Mouse (Mus musculus): ENCODE data around the gene Ube2e1. TPM values are rescaled to one million over a fixed set of nuclear protein-coding genes. Genes with fewer than 3 reads are reported as not detected.
"Not testable (repeated sequence)": the region's sequence is repeated elsewhere in the genome, so short reads cannot be mapped to it uniquely, and the experiment has no call there.

The Ube2e1 gene
- polyA plus RNA-seq, 1 experiment from 2014 or later: 213 TPM

- peaks cover 4% of the 10 kb centered on the region; the same call in 1 of the 2 replicates for H3K4me1 ChIP-seq
- no peaks in the 10 kb centered on the region for H3K27me3 ChIP-seq (replicated peaks)
- peak within 1 kb of the TSS; percentile 98 for H3K4me3 ChIP-seq (replicated peaks)
- no peaks in the 10 kb centered on the region for H3K9me3 ChIP-seq (replicated peaks)
- peak within 1 kb of the TSS; percentile 88 for H3K27ac ChIP-seq (replicated peaks)
- peak; percentile 93 for ATAC-seq (ENCODE audit: low FRiP score)
- no peaks in the 10 kb centered on the region for H3K36me3 ChIP-seq
- peak within 1 kb of the TSS; percentile 74 for H3K4me2 ChIP-seq
- H3K9ac ChIP-seq (replicated peaks): peak within 1 kb of the TSS; percentile 69
- under 1% methylated on average over 50 of the region's 66 CpGs for WGBS
Observed at GRCm38 (mm10) chr14:18238750-18239731, 92.6 kb downstream of the Ube2e1 start, which contains the start of gene Nr1d2. Gene Nr1d2 (minus strand): TSS chr14:18239127.

GRCm38 (mm10) chr14:18238131-18238749, 93.4 kb downstream of the Ube2e1 start:
- Histone ChIP-seq H3K36me3 (no peaks in the 10 kb centered on the region), H3K4me2 (peak overlapping the region; percentile 74), H3K27me3 (replicated peaks) (no peaks in the 10 kb centered on the region), H3K4me3 (replicated peaks) (peak overlapping the region; percentile 98), H3K9ac (replicated peaks) (peak overlapping the region; percentile 69), H3K9me3 (replicated peaks) (no peaks in the 10 kb centered on the region), H3K4me1 (peaks cover 4% of the 10 kb centered on the region; the same call in 1 of the 2 replicates), H3K27ac (replicated peaks) (peak overlapping the region; percentile 88)
- peak; percentile 96 for ATAC-seq (ENCODE audit: low FRiP score)
- WGBS: 0% methylated on average over 58 of the region's 71 CpGs

GRCm38 (mm10) chr14:18237381-18237780, 94.3 kb downstream of the Ube2e1 start:
- peak overlapping the region; percentile 74 for H3K4me2 ChIP-seq
- WGBS: 71% methylated on average over 4 of the region's 4 CpGs

GRCm38 (mm10) chr14:18236496-18237235, 95.0 kb downstream of the Ube2e1 start:
- not testable (repeated sequence) for H3K9ac ChIP-seq (replicated peaks); H3K9me3 ChIP-seq (replicated peaks); H3K4me1 ChIP-seq; H3K27me3 ChIP-seq (replicated peaks); ATAC-seq (ENCODE audit: low FRiP score); H3K4me3 ChIP-seq (replicated peaks); H3K27ac ChIP-seq (replicated peaks); H3K36me3 ChIP-seq; H3K4me2 ChIP-seq
- 82% methylated on average over 2 of the region's 2 CpGs for WGBS

More at GRCm38 (mm10) chr14:18237381-18237780, 94.3 kb downstream of the Ube2e1 start:
- no peak for ATAC-seq (ENCODE audit: low FRiP score)
- H3K9ac ChIP-seq (replicated peaks): no peak overlapping the region
- H3K36me3 ChIP-seq: no peaks in the 10 kb centered on the region
- peak overlapping the region; percentile 98; the same call in 1 of the 2 replicates for H3K4me3 ChIP-seq (replicated peaks)
- no peaks in the 10 kb centered on the region for H3K9me3 ChIP-seq (replicated peaks)
- H3K4me1 ChIP-seq: peaks cover 4% of the 10 kb centered on the region; the same call in 1 of the 2 replicates
- no peaks in the 10 kb centered on the region for H3K27me3 ChIP-seq (replicated peaks)
- no peak overlapping the region for H3K27ac ChIP-seq (replicated peaks)

- WGBS: 71% methylated on average over 5 of the region's 5 CpGs
- no peak overlapping the region for H3K4me2 ChIP-seq
- H3K9ac ChIP-seq (replicated peaks): no peak overlapping the region
- ATAC-seq (ENCODE audit: low FRiP score): no peak
- H3K27me3 ChIP-seq (replicated peaks): no peaks in the 10 kb centered on the region
- no peak overlapping the region for H3K4me3 ChIP-seq (replicated peaks)
- H3K4me1 ChIP-seq: peaks cover 4% of the 10 kb centered on the region; the same call in 1 of the 2 replicates
- no peaks in the 10 kb centered on the region for H3K36me3 ChIP-seq
- H3K27ac ChIP-seq (replicated peaks): no peak overlapping the region
- no peaks in the 10 kb centered on the region for H3K9me3 ChIP-seq (replicated peaks)
Observed at GRCm38 (mm10) chr14:18233981-18234960, 97.4 kb downstream of the Ube2e1 start.

- no peak overlapping the region for H3K4me2 ChIP-seq
- 92% methylated on average over 2 of the region's 2 CpGs for WGBS
Observed at GRCm38 (mm10) chr14:18233076-18233475, 98.6 kb downstream of the Ube2e1 start.

More at GRCm38 (mm10) chr14:18233076-18233475, 98.6 kb downstream of the Ube2e1 start:
- no peak overlapping the region for H3K9ac ChIP-seq (replicated peaks)
- H3K9me3 ChIP-seq (replicated peaks): no peaks in the 10 kb centered on the region
- no peak overlapping the region for H3K27ac ChIP-seq (replicated peaks)
- H3K4me3 ChIP-seq (replicated peaks): no peak overlapping the region
- H3K27me3 ChIP-seq (replicated peaks): no peaks in the 10 kb centered on the region
- ATAC-seq (ENCODE audit: low FRiP score): no peak
- no peaks in the 10 kb centered on the region for H3K36me3 ChIP-seq
- peaks cover 4% of the 10 kb centered on the region; the same call in 1 of the 2 replicates for H3K4me1 ChIP-seq

Other genes starting within 250 kb of the Ube2e1 start
- 5.6 and 6.1 TPM in 2 replicates for gene Nr1d2, start 92.7 kb downstream of the Ube2e1 start, polyA plus RNA-seq (2015; fragmentation: Nextera tagmentation; extraction: Ambion mirVana)
- 60.9 and 70.3 TPM in 2 replicates for gene Nkiras1, start 60.7 kb downstream of the Ube2e1 start, polyA plus RNA-seq (2015; fragmentation: Nextera tagmentation; extraction: Ambion mirVana)
- 264 and 298 TPM in 2 replicates for gene Rpl15, start 60.5 kb downstream of the Ube2e1 start, polyA plus RNA-seq (2015; fragmentation: Nextera tagmentation; extraction: Ambion mirVana)